Mouse (Mus musculus) heart, postnatal 0 days (tissue): Measurements from ENCODE around the gene Kdm5a.

ENCODE experiments used
- CTCF ChIP-seq: IDR thresholded peaks from 2 replicates; pipeline ENCODE4 v1.5.1; 2016; ENCODE audit warnings: antibody characterized with exemption, control low read depth, low read depth
- EP300 ChIP-seq: IDR thresholded peaks from 2 replicates; pipeline ENCODE4 v1.6.1; 2016; ENCODE audit warnings: antibody characterized with exemption, low read depth

DNA sequence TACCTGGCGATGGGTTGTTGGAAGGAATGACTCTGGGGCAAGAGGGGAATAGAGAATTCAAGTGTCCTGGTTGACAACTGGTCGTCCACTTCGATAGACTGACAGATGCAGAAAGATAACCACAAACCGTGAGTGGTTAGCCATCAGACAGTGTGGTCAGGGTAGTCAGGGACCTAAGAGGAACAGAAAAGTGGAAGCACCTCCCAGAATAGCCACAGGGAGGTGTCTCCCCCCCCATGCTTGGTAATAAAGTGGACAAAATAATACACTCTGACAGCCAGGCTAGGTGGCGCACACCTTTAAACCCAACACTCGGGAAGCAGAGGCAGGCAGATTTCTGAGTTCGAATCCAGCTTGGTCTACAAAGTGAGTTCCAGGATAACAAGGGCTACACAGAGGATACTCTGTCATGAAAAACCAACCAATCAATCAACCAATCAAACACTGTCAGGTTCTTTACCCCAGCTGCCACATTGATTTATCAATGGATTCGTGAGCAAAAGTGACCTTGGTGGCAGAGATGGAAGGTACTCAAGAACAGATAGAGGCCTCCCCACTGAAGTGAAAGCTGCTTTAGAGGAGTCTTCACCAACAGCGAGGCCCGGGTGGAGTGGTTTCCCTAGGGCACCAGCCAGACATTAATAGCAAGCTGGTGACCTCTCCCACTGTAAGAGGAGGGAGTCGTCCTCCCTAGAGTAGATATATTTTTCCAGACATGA is 88.6 kb downstream of the Kdm5a start:
- TF ChIP-seq CTCF (no peak), EP300 (no peak)
